Mouse (Mus musculus) cerebellum, adult 2 months (tissue): ENCODE data around the gene Grm5.

ENCODE experiments used
- CTCF ChIP-seq: fragments of 200-500 bp; IDR thresholded peaks from 2 replicates; pipeline ENCODE4 v1.5.1; 2011; ENCODE audit warnings: low read depth, mild to moderate bottlenecking, control low read depth, low read length, moderate library complexity, borderline replicate concordance; ENCODE audit not compliant: insufficient read depth
- POLR2A ChIP-seq: fragments of 200-500 bp; IDR thresholded peaks from 2 replicates; pipeline ENCODE4 v1.6.1; 2011; ENCODE audit warnings: low read length, control low read depth, borderline replicate concordance; ENCODE audit not compliant: insufficient read depth

GRCm38 (mm10) chr7:87584281-87584701 is 323 bp downstream of the Grm5 start:
- TF ChIP-seq CTCF = no peak
- no peak for TF ChIP-seq POLR2A
